Mouse (Mus musculus) ovary, postnatal 10 days (tissue): Measurements from ENCODE around the gene Senp7.
"Not testable (repeated sequence)": the region's sequence is repeated elsewhere in the genome, so short reads cannot be mapped to it uniquely, and the experiment has no call there.

ENCODE experiments used
- DNase-seq: peaks from one replicate; pipeline ENCODE4 v3.0.0; 2022; ENCODE audit warnings: low spot score

Gene Senp7

GRCm38 (mm10) chr16:56048038-56048437, at the start of gene Senp7:
Gene Senp7 (plus strand): TSS chr16:56048338.
- not testable (repeated sequence) for DNase-seq

DNA sequence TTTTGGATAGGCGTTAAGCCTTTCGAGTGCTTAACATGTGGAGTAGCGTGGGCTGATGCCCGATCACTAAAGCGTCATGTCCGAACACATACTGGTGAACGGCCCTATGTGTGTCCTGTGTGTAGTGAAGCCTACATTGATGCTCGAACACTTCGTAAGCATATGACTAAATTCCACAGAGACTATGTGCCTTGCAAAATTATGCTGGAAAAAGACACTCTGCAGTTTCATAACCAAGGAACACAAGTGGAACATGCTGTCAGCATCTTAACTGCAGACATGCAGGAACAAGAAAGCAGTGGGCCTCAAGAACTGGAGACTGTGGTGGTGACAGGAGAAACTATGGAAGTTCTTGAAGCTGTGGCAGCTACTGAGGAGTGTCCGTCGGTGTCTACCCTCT, 41.3 kb upstream of the Senp7 start:
- DNase-seq: no peak

DNA sequence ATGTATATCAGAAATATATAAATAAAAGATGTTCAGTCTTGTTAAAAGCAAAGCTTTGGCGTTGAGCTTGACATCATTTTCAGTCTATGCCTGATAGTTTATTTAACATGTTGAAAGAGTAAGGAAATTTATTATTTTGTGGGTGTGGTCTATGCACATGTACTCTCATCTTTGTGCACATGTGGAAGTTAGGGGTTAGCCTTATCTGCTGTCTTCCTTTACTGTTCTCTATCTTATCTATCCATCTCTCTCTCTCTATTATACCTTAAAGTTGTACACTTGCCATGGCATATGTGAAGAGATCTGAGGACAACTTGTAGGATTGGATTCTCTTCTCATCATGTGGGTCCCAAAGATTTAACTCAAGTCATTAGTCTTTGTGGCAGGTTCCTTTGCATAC, 39.3 kb upstream of the Senp7 start:
- no peak for DNase-seq

- no peak for DNase-seq
These were observed 35.1 kb upstream of the Senp7 start for GRCm38 (mm10) chr16:56012789-56013743.

- no peak for DNase-seq
These were observed 34.1 kb upstream of the Senp7 start for GRCm38 (mm10) chr16:56014076-56014475.

DNA sequence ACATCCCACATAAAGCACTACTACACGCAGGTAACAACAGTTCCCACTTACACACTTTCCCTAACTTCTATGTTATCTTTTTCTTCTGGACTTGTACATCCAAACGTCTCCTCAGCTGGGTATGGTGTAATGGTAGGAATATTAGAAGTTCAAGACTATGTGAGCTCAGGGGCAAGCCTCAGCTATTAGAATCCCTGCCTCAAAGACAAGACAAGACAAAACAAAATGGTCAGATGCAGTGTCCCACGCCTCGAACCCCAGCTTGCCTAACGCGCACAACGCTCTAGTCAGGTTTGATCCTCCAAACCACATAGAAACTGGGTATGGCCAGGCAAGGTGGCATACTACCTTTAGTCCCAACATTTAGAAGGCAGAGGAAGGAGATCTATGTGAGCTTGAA, 28.5 kb upstream of the Senp7 start:
- DNase-seq: no peak

DNA sequence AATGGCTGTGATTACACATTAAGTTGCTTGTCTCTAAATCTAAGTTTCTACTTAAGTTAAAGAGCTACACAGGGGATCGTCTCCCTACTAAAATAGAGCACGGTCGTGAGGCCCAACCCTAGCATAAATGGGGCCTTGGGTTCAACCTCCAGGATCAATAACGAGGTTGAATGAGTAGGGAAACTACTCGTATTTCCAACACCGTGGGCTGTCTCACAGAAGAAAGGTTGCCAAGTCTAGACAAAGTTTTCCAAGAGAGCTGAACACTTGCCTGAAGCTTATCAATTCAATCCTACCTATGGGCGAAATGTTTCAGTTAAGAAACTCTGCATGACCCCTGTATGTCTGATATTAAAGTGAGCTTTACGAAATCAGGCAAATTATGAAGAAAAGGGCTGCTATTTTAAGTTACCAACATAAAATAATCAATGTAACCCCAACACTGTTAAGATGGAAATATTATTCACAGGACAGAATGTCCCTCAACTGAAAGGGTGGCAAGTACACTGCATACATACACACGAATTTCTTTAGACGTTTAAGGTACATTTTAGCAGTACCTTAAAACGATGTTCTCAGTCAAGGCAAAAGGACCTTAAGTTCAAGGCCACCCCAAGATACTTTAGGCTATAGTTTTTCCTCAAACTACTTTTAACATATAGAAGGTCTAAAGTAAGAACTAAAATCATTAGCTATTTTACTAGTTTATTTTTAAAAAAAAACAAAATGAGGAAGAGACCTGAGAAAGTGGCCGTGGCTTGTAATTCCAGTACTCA, 20.1 kb upstream of the Senp7 start:
- no peak for DNase-seq

- DNase-seq: no peak
These were observed 19.2 kb upstream of the Senp7 start for GRCm38 (mm10) chr16:56028722-56029551.

DNA sequence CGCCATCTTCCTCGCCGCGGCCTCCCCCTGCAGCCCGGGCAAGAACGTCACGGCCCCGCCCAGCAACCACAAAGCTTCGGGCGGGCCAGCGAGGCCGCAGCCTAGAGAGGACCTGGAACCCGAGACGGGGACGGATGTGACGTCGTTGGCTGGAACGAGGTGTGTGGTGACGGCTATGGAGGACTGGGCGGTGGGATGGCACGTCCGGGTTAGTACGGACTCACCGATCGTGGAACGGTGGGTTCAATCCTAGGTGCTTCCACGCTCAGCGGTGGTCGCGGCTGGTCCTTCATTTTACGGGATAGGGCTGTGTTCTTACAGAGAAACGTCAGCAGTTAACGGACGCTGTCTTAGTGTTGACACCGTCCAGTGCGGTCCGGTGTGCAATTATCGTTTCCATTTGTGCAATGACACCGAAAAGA, 18.5 kb upstream of the Senp7 start, which contains the start of gene Pcnp:
Gene Pcnp (minus strand): TSS at position 79 of the 422 bp plus-strand sequence.
- peak; percentile 95 for DNase-seq

GRCm38 (mm10) chr16:56034566-56034965, 13.6 kb upstream of the Senp7 start:
- no peak for DNase-seq

DNA sequence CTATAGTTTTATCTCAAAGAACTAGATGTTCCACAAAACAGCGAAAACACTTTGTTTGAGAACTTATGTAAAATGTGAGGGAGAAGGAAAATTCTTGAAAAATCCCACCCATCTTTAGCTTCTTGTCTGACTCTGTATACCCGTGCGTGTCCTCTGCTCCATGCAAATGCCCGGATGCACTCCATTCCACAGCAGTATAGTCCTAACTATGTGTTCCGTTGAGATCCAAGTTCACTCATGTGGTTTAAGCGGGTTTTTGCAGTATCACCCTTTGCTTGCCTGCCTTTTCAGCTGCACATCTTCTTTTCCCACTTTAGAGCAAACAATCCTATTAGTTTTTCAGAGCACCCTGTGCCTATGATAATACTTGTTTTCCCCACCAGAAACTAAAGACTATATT, 11.6 kb upstream of the Senp7 start:
- DNase-seq: no peak

DNA sequence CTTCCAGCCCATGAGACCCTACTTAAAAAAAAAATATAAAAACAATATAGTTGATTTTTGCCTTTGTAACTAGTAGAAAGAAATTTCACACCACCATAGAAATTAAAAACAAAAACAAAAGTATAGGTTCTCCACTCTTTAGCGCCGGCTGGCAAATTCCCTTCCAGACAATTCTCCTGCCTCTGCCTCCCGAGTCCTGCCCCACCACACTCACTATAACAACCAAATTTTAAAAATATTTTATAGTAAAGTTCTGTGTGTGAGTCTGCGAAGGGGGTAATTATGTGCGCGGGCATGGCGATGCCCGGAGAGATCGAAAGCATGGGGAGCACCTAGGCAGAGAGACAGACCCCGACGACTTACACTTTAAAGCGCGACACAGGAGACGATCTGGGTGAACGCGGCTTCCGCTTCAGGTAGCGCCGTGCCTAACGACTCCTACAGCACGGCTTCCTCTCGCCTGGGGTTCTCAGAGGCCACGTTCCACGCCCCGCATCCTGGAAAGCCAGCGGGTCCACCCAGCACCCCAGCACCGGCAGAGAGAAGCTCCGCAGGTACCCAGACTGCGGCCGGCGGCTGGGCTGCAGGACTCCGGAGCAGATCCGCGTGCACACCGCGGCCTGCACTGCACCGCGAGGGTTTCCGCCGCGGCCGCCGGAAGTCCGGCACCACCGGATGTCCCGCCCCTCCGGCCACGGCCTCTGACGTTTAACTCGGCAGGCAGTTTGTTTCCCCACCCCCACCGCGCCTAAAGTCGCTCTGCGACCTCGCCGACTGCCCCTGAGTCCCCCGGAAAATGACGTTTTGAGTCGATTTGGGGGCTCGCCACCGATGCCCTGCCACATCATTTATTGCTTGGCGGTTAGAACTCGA, 10.8 kb upstream of the Senp7 start, which contains the start of gene Trmt10c:
Gene Trmt10c (minus strand): TSS at position 682 of the 873 bp plus-strand sequence.
- DNase-seq: peak; percentile 88

DNA sequence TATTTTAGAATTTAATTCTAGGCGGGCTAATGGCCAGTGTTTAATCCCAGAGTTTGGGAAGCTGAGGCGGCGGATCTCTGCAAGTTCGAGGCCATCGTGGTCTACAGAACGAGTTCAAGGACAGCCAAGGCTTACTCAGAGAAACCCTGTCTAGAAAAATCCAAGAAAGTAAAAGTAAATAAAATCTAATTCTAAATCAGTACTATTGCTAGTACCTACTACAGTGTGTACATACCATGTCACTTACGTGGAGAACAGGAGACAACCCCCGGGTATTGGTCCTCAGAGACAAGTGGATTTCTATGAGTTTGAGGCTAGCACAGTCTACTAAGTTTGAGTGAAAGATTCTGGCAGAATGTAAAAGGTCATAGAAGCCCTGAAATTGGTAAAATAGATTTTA, 10.0 kb upstream of the Senp7 start:
- DNase-seq: no peak

GRCm38 (mm10) chr16:56055911-56056310, 7.8 kb downstream of the Senp7 start:
- no peak for DNase-seq

GRCm38 (mm10) chr16:56056944-56057590, 8.9 kb downstream of the Senp7 start:
- DNase-seq: no peak

DNA sequence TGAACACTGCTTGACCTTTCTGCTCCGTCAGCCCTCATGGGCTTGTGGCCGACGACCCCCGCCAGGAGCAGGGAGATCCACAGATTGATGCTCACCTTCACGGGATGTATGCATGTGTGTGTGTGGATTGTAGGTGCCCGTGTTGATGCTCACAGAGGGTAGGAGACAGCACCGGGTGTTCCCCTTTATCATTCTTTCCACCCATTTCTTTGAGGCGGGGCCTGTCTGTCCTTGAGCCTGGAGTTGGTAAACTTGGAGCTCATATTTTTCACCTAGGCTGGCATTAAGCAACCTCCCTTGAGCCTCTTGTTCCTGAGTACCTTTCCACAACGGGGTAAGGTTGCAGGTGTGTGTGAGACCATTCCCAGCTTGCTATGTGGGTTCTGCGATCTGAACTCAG, 10.0 kb downstream of the Senp7 start:
- no peak for DNase-seq

- DNase-seq: no peak
These were observed 14.0 kb downstream of the Senp7 start for GRCm38 (mm10) chr16:56061995-56062594.

DNA sequence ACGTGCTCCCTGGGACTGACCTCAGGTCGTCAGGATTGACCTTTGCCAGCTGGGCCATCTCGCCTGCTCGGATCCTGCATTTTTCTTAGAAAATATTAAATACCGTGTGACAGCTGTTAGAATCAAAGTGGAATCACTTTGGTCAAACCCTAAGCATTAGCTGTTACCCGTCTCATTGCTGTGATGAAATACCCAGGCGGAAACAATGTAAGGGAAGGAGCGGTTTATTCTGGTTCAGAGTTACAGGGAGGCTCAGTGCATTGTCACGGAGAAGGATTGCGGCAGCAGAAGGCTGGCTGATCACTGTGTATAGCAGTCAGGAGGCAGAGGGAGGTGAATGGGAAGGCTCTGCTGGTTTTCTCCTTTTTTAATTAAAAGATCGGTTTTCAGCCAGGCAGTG, 14.8 kb downstream of the Senp7 start:
- DNase-seq: no peak

- no peak for DNase-seq
These were observed 16.3 kb downstream of the Senp7 start for GRCm38 (mm10) chr16:56064334-56064990.
